Mouse (Mus musculus): ENCODE data around the gene Lpcat3.
A peak's percentile ranks its signal among the peaks of the same experiment; 100 is the strongest.

The Lpcat3 gene

DNA sequence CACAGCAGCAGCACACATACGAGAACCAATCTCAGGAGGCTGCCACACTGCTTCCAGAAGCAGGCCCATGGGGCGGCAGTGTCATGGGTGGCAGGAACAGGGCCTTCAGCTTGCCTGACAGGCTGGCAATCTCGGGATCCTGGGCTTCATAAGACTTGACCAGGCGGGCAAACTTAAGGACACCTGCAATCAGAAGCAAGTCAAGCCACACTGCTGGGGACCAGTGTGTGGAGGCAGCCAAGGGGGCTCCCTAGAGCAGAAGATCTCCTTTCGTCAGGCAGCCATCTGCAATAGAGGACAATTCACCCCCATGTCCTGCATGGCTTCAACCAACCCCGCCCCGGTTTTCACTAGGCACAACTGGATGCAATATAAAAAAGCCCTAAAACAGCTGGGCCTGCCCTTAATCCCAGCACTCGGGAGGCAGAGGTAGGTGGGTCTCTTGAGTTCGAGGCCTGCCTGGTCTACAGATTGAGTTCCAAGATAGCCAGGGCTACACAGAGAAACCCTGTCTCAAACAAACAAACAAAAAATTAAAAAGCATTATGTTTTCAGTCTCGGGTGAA, 76.5 kb downstream of the Lpcat3 start:
- DNase-seq (ENCODE audit: low spot score), result no peak

DNA sequence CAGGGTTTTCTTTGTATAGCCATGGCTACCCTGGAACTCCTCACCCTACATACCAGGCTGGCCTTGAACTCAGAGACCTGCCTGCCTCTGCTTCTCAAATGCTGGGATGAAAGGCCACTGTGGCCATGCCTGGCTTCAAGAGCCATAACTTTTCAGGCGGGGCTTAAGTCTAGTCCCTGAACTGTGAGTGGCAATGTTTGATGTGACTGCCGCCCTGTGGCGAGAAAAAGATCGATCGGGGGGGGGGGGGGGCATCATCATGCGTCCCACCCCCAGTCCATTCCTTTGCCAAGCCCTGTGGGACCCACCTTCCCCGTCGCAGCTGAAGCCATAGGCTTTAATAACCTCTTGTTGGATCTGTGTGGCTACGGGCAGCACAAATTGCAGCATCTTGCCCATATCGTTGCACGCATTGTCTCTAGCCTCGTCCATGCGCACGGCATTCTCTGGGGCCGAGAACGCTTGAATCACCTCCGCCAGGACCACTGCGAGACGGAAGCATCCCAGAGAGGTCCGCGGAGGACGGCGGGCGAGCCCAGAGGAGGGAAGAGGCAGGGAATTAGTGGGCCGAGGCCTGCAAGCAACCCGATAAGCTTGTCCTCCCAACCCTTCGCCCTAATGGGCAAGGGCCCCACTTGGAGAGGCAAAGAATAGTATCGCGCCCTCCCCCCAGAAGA, 77.5 kb downstream of the Lpcat3 start:
- peak; percentile 88 for DNase-seq (ENCODE audit: low spot score)

DNA sequence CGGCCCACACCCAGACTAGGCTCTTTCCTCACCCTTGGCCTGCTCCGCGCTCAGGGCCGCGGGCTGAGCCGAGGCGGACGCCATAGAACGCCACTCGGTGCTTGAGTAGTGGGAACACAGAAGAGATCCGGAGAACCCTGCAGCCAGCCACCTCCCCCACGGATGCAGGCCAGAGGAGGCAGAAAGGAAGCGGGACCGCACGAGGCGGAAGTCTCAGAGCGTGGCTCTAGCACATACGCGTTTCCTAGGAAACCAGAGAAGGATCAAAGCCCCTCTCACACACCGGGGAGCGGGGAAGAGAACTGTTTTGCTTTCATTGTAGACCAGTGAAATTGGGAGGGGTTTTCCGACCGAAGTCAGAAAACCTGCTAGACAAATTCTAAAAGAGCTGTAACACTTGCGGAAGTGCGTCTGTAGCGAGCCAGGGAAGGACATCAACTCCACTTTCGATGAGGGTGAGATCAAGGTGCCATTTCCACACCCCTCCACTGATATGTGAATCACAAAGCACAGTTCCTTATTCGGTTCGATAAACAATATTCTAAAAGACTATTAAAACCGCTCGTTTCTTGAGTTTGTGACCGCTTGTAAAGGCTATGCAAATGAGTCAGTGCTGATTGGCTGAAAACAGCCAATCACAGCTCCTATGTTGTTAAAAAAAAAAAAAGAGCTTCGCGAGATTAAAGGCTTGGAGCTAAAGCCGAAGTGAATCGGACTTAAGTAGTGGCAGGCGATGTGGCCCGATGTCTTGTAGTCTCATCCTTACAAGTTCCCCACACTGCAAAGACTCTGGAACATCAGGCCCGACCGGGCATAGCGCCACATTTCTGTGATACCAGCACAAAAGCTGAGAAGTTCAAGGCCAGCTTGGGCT, 78.3 kb downstream of the Lpcat3 start, which contains the start of gene Grcc10:
TSS of gene Grcc10 (minus strand) at position 487 of the 874 bp plus-strand sequence.
- peak; percentile 92 for DNase-seq (ENCODE audit: low spot score)

DNA sequence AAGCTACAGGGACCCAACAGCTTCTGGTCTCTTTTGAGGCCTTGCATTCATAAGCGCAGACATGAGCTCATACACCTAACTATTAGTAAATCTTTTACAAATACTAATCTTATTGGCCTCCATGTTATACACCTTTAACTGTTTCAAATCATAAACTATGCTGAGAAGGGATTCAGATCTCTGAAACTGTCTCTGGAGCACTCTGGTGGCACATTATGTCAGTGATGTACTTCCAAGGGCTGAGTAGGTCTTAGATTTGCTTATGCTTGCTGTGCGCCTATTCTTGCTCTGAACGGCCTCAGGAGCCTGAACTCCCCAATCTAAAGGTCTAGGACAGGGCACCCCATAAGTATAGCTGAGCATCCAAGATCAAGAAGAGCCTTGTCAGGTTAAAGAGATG, 79.0 kb downstream of the Lpcat3 start:
- no peak for DNase-seq (ENCODE audit: low spot score)

DNA sequence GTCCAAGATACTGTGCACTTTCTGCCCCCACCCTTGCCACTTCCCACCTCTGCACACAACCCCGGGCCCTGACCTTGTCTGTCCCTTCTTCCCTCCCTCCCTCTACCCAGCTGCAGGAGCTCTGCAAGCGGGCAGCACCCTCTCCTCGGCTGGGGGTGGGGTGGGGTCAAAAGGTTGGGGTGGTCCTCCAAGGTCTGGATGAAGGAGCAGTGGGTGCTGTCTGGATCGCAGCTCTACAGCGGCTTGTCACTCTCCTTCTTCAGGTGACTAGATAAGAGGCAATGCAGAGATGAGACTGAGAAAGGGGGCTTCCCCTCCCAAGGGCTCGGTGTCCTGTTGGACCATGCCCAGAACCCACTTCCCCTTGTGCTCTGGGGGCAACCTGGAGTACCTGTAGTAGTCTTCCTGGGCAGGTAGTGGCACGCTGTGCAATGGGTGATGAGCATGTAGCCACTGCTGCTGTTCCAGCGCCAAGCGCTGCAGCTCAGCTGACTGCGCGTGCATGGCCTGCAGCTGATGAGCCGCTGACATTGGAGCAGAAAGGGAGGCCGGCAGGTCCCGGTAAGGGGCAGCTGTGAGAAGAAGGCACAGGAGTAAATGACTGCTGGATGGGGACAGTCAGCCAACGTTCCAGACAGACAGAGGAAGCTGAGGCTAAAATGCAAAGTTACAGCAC, 80.2 kb downstream of the Lpcat3 start:
- DNase-seq (ENCODE audit: low spot score), result no peak

DNA sequence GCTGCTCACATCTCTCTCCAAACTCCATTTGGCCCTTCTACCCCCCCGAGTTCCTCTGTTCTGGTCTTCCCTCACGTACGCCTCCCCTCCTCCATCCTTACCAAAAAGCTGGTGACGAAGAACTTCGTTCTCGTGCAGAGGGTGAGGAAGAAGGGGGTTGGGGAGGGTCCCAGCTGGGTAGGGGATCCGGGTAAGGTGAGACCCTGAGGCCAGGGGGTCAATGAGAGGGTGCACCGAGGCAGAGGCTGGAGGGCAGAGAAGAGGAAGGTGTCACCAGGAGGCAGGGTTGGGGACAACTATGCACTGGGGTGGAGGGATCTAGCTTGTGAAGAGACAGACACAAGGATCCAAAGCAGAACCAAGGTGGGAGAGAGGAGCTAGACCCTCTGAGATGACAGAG, 80.8 kb downstream of the Lpcat3 start:
- no peak for DNase-seq (ENCODE audit: low spot score)

DNA sequence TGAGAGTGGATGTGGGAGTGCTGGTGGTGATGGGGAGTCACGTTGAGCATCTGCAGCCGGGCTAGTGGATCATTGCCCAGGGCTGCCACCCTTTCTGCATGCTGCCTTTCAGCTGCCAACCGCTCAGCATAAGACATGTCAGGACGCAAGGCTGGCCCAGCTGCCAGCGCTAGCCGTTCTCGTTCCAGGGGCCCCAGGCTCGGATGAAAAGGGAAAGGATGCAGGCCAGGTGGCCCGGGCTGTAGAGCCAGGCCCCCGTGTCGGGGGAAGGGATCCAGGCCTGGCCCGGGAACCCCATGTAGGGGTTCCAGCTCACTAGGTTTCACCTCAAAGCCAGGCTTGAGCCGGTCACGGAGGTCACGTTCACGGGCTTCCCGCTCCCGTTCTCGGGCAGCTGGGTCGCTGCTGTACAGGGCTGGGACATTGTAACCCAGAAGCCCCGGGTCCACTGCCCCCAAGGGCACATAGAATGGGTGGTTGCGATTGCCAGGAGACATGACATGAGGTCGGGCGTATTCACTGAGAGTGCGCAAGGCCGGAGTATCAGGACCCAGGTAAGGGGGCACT, 82.0 kb downstream of the Lpcat3 start:
- DNase-seq (ENCODE audit: low spot score), result no peak

DNA sequence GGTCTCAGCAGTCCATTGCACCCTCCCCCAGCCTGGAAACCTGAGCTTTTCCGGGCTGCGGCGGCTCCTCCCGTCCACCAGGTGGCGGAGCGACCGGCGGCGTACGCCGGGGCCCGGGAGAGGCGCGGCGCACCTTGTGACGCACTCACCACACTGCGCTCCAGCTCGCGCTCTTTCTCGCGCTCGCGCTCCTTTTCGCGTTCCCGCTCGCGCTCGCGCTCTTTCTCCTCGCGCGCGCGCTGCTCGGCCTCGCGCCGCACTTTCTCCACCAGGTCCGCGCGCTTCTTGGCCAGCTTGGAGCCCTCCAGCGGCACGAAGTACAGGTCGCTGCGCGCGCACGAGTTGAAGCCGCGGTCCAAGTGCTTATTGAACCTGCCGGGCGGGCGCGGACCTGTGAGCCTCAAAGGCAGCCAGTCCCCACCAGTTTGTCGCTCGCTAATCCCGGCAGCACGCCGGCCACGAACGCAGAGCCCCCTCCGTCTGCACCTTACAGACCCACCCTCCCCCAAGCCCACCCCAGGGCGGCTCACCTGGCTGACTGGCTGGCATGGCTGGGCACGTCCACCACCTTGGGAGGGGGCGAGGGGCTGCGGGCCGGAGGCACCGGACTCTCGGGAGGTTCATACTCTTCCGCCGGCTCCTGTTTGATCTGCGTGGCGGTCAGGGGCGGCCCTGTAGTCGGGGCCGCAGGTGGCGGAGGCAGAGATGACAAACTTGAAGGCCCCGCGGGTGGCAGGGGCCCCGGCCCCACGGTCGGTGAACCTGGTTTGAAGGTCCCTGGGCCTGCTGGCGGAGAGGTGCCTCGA, 82.9 kb downstream of the Lpcat3 start:
- no peak for DNase-seq (ENCODE audit: low spot score)

DNA sequence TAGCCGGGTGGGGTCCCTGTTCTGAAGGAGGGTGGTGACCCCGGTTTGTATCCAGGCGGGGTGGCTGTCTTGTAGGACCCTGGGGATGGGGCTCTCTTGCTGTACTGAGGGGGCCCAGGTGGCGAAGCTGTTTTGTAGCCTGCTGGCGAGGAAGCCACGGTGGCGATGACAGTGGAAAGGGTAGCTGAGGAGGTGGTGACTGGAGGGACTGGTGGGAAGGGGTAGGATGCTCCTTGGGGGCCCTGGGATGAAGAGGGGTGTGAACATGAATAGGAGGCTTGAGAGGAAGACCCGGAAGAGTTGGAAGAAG, 83.4 kb downstream of the Lpcat3 start:
- DNase-seq (ENCODE audit: low spot score), result no peak

DNA sequence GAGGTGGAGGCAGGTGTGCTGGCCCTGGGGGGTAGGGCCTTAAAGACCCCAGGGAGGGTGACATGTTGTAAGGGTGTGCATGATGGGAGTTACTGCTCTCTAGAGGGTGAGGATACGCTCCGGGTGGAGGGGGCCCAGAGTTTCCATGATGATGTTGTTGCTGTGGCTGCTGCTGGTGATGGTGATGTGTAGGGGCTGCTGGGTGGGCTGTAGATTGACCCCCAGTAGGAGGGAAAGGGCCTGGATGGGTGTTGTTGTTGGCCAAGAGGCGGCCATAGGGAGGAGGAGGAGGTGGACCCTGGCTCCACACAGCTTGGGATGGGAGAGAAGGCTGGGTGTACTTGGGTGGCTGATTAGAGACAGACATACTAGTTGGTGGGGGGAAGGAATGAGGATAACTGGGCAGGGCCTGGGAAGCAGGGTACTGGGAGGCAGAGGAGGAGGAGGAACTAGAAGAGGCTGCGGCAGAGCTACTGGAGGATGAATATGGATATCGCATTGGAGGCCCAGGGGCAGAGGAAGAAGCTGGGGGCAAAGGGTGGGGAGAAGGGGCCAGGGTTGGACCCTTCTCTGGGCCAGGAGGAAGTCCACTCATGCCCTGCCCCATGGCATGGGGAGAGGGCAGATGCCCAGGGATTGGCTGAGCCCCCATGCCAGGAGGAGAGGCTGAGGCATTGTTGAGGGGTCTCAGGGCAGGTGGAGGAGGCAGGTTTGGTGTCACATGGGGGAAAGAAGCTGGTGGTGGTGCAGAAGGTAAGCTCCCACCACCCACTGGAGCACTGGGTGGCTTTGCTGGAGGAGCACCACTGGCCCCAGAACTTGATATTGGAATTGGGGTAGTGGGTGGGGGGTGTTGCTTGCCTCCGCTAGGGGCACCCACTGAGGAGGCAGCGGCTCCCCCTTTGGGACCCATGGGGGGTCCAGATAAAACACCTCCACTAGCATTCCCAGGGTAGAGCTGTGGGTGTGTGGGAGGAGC, 84.1 kb downstream of the Lpcat3 start:
- DNase-seq (ENCODE audit: low spot score), result no peak

DNA sequence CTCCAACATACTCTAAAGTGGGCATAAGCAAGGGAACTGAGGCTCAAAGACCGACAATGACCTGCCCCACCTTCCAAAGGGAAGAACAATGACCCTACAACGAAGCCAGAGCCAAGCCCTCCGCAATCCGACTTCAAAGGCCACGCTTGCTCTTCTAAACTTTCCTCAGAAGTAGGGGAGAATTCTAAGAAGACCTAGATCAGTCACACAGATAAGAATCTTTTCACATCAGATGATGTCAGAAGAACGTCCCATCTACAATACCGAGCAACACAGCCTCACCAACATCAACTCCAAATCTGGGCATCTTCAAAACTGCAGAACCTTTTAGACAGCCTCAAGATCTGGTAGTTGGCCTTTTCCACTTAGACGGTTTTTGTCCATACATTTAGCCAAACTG, 87.6 kb downstream of the Lpcat3 start:
- DNase-seq (ENCODE audit: low spot score), result no peak

DNA sequence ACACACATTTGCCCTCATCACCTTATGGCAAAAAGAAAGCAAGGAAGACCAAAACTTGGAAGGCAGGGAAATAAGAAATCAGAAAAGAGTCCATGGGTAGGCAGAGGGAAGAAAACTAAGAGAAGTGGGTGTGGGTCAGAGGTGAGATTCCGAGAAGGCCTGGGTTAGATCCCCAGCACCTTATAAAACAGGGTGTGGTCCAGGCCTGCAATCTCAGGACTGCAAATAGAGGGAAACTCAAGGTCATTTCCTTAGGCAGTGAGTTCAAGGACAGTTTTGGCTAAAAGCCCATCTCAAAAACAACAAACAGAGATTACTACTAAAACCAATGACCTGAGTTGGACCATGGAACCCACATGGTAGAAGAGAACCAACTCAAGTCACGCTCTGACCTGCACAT, 91.0 kb downstream of the Lpcat3 start:
- DNase-seq (ENCODE audit: low spot score), result no peak

All from adipocyte (in vitro differentiated cells).